Mouse (Mus musculus) liver, embryonic 14.5 days (tissue): ENCODE results near the gene Hectd1. TPM values are rescaled to one million over a fixed set of nuclear protein-coding genes. Genes with fewer than 3 reads are reported as not detected.

ENCODE experiments used
- ATAC-seq: fragments of 200-750 bp; cut with Nextera tagmentation; 2 replicates; pipeline ENCODE4 v1.8.0; 2017; ENCODE audit warnings: moderate number of reproducible peaks, mild to moderate bottlenecking, moderate library complexity; ENCODE audit not compliant: insufficient read depth
- DNase-seq, 3 experiments: peaks; one replicate each; pipeline ENCODE4 v3.0.0-alpha.2; 2012 to 2013; ENCODE audit warnings: low read depth in 3 of 3, low spot score in 3 of 3
- H3K27ac ChIP-seq: fragments of 300-500 bp; sonication (generic); 2 replicates; pipeline ENCODE4 v1.5.1; 2014; ENCODE audit warnings: moderate library complexity, mild to moderate bottlenecking, control low read depth, inconsistent platforms
- H3K27me3 ChIP-seq: fragments of 300-500 bp; sonication (generic); 2 replicates; pipeline ENCODE4 v1.6.1; 2014; ENCODE audit warnings: mild to moderate bottlenecking, low read length, moderate library complexity; ENCODE audit not compliant: control insufficient read depth, insufficient read depth
- H3K36me3 ChIP-seq: fragments of 300-500 bp; sonication (generic); replicated peaks from 2 replicates; pipeline ENCODE4 v1.6.1; 2014; ENCODE audit warnings: low read depth; ENCODE audit not compliant: control insufficient read depth, insufficient read depth
- H3K4me1 ChIP-seq, 2 experiments: fragments of 200-500 bp in 1 of 2; fragments of 300-500 bp in 1 of 2; sonication (generic) in 1 of 2; replicated peaks; 2 replicates each; pipeline ENCODE4 v1.6.1; 2012 to 2014; ENCODE audit warnings: antibody characterized with exemption in 1 of 2, inconsistent platforms in 1 of 2, low read length in 1 of 2; ENCODE audit not compliant: control insufficient read depth in 2 of 2, insufficient read depth in 2 of 2
- H3K4me2 ChIP-seq: fragments of 300-500 bp; sonication (generic); 2 replicates; pipeline ENCODE4 v1.6.1; 2014; ENCODE audit warnings: low read depth, mild to moderate bottlenecking, control low read depth, moderate library complexity
- H3K4me3 ChIP-seq, 2 experiments: fragments of 200-500 bp in 1 of 2; fragments of 300-500 bp in 1 of 2; sonication (generic) in 1 of 2; 2 replicates each; pipeline ENCODE4 v1.5.1; 2012 to 2014; ENCODE audit warnings: low read depth in 2 of 2, low read length in 2 of 2, mild to moderate bottlenecking in 2 of 2, control low read depth in 1 of 2, inconsistent platforms in 1 of 2, moderate library complexity in 1 of 2; ENCODE audit not compliant: insufficient read depth in 1 of 2
- H3K9ac ChIP-seq: fragments of 300-500 bp; sonication (generic); replicated peaks from 2 replicates; pipeline ENCODE4 v1.6.1; 2014; ENCODE audit warnings: mild to moderate bottlenecking, control low read depth, moderate library complexity
- H3K9me3 ChIP-seq: fragments of 300-500 bp; sonication (generic); 2 replicates; pipeline ENCODE4 v1.6.1; 2016; ENCODE audit warnings: low read length, mixed read lengths; ENCODE audit not compliant: control insufficient read depth
- CTCF ChIP-seq: IDR thresholded peaks from 2 replicates; pipeline ENCODE4 v1.5.1; 2016; ENCODE audit warnings: antibody characterized with exemption, low read depth, control low read depth
- EP300 ChIP-seq: IDR thresholded peaks from 2 replicates; pipeline ENCODE4 v1.6.1; 2016; ENCODE audit warnings: antibody characterized with exemption, low read depth
- WGBS: fragments of 180-500 bp; shearing (Covaris S2); extraction: QIAGEN DNeasy Blood & Tissue Kit; methylation state at CpG from one replicate; pipeline ENCODE4 v1.1.7; 2014; ENCODE audit not compliant: insufficient replicate concordance; 5-methylcytosine and 5-hydroxymethylcytosine counted together
- polyA plus RNA-seq, 2 experiments: library from polyadenylated mRNA; depleted of rRNA in 1 of 2; stranded (reverse) in 1 of 2; unstranded in 1 of 2; fragments of >200 nt; fragmentation: Nextera tagmentation in 1 of 2; extraction: Ambion mirVana in 1 of 2; gene quantifications; 2 replicates each; pipeline versions ENCODE4 v1.2.1 to v1.2.3; 2012 to 2014

Gene Hectd1
- polyA plus RNA-seq (2012; rRNA removed) (17.9 and 22.3 TPM in 2 replicates), polyA plus RNA-seq (2014; fragmentation: Nextera tagmentation; extraction: Ambion mirVana) (22.1 and 25.2 TPM in 2 replicates)

GRCm38 (mm10) chr12:51829290-51830076, at the start of gene Hectd1:
TSS of gene Hectd1 (minus strand) at chr12:51829536.
- Histone ChIP-seq H3K27me3 (no peaks in the 10 kb centered on the region), H3K4me3 (peak within 1 kb of the TSS; percentile 84 to 99), H3K9ac (peak within 1 kb of the TSS; percentile 100), H3K9me3 (no peaks in the 10 kb centered on the region), H3K36me3 (peaks cover 21% of the 10 kb centered on the region), H3K4me2 (peak within 1 kb of the TSS; percentile 95), H3K27ac (peak within 1 kb of the TSS; percentile 94), H3K4me1 (peaks cover 20 to 24% of the 10 kb centered on the region in 2 experiments)
- WGBS: under 1% methylated on average over 100 of the region's 114 CpGs
- TF ChIP-seq CTCF: no peak; the same call in 1 of the 2 replicates
- peak; percentile 72 for TF ChIP-seq EP300
- peak; percentile 76 to 79 (median 77) for DNase-seq
- peak; percentile 86 for ATAC-seq

GRCm38 (mm10) chr12:51871446-51872144, 42.3 kb upstream of the Hectd1 start:
- no peaks in the 10 kb centered on the region for H3K27me3 ChIP-seq
- no peak overlapping the region for H3K4me3 ChIP-seq
- H3K9me3 ChIP-seq: no peaks in the 10 kb centered on the region
- H3K36me3 ChIP-seq: no peaks in the 10 kb centered on the region; the same call in 1 of the 2 replicates
- no peak overlapping the region for H3K27ac ChIP-seq
- H3K4me1 ChIP-seq: peaks cover 12 to 21% of the 10 kb centered on the region in 2 experiments
- H3K9ac ChIP-seq: no peak overlapping the region
- ATAC-seq (no peak), DNase-seq (no peak)
- TF ChIP-seq EP300 (no peak), CTCF (no peak)
- 20% methylated on average over 11 of the region's 11 CpGs for WGBS
- H3K4me2 ChIP-seq: peak overlapping the region; percentile 8

DNA sequence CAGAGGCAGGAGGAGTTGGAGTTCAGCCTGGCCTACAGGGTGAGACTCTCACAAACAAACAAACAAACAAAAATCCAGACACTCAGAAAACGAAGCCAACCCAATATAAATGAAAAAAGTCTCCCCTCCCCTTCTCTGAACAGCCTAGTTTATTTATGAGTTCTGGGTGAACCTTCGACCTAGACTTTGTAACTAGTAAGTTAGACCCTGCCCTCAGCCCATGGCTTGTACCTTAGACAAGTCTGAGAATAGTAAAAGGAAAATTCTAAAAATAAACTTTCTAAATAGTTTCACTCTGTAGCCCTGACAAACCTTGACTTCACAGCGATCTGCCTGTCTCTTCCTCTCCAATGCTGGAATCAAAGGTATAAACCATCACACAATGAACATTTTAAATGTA, 40.2 kb upstream of the Hectd1 start:
- no peak overlapping the region for H3K4me3 ChIP-seq
- no peaks in the 10 kb centered on the region for H3K36me3 ChIP-seq
- ATAC-seq (no peak), DNase-seq (no peak)
- WGBS: 75% methylated on average over 3 of the region's 3 CpGs
- H3K9ac ChIP-seq: no peak overlapping the region
- no peaks in the 10 kb centered on the region for H3K27me3 ChIP-seq
- TF ChIP-seq CTCF (no peak), EP300 (no peak)
- no peak overlapping the region for H3K4me2 ChIP-seq
- H3K9me3 ChIP-seq: no peaks in the 10 kb centered on the region
- peaks cover 28 to 31% of the 10 kb centered on the region in 2 experiments for H3K4me1 ChIP-seq
- no peak overlapping the region for H3K27ac ChIP-seq

- no peak for TF ChIP-seq EP300
- no peak for TF ChIP-seq CTCF
- Histone ChIP-seq H3K36me3 (no peaks in the 10 kb centered on the region), H3K27ac (no peak overlapping the region), H3K4me2 (no peak overlapping the region), H3K4me3 (no peak overlapping the region), H3K9ac (no peak overlapping the region), H3K27me3 (no peaks in the 10 kb centered on the region), H3K9me3 (no peaks in the 10 kb centered on the region), H3K4me1 (peaks cover 23 to 30% of the 10 kb centered on the region in 2 experiments)
- no peak for DNase-seq
- no peak for ATAC-seq
- 71% methylated on average over 8 of the region's 8 CpGs for WGBS
Observed at GRCm38 (mm10) chr12:51867076-51867475, 37.7 kb upstream of the Hectd1 start.
